Mouse (Mus musculus) cerebellum, postnatal 10 days (tissue): ENCODE measurements at regions not wholly inside any gene's neighbourhood (a gene's known extent, or its start where the extent isn't known, plus 50 kb on each side); places are given as distances from the start of the nearest gene placed in this dataset.

Experiments
- DNase-seq, 2 experiments: peaks; one replicate each; pipeline ENCODE4 v3.0.0; 2021; ENCODE audit warnings: mixed read lengths in 2 of 2

- DNase-seq, result no peak
Observed at GRCm38 (mm10) chr9:94467846-94468245, 70.0 kb downstream of the 1190002N15Rik start.

GRCm38 (mm10) chr9:94456085-94456531 lies 81.8 kb downstream of the 1190002N15Rik start:
- DNase-seq, result peak; percentile 70 to 74

- no peak for DNase-seq
Observed at GRCm38 (mm10) chr9:94455466-94455865, 82.4 kb downstream of the 1190002N15Rik start.

- DNase-seq, result no peak
Observed at GRCm38 (mm10) chr9:94449911-94450310, 88.0 kb downstream of the 1190002N15Rik start.

GRCm38 (mm10) chr9:94446182-94446763 lies 91.6 kb downstream of the 1190002N15Rik start:
- no peak for DNase-seq

- DNase-seq, result no peak
Observed at GRCm38 (mm10) chr9:94444140-94444789, 93.6 kb downstream of the 1190002N15Rik start.

GRCm38 (mm10) chr9:94441393-94441792 lies 96.5 kb downstream of the 1190002N15Rik start:
- DNase-seq, result no peak

- DNase-seq, result no peak
Observed at GRCm38 (mm10) chr9:94433468-94433867, 104.4 kb downstream of the 1190002N15Rik start.

- no peak for DNase-seq
Observed at GRCm38 (mm10) chr9:94432144-94432747, 105.6 kb downstream of the 1190002N15Rik start.

GRCm38 (mm10) chr9:94431540-94431939 lies 106.3 kb downstream of the 1190002N15Rik start:
- no peak for DNase-seq

GRCm38 (mm10) chr9:94430996-94431395 lies 106.9 kb downstream of the 1190002N15Rik start:
- no peak for DNase-seq

- DNase-seq, result no peak
Observed at GRCm38 (mm10) chr9:94426740-94427139, 111.1 kb downstream of the 1190002N15Rik start.

GRCm38 (mm10) chr9:94425804-94426203 lies 112.1 kb downstream of the 1190002N15Rik start:
- no peak for DNase-seq

GRCm38 (mm10) chr9:94424438-94425135 lies 113.3 kb downstream of the 1190002N15Rik start:
- no peak for DNase-seq

GRCm38 (mm10) chr9:94410546-94410945 lies 127.3 kb downstream of the 1190002N15Rik start:
- no peak for DNase-seq

- DNase-seq, result peak; percentile 75 to 86
Observed at GRCm38 (mm10) chr9:94410042-94410441, 127.8 kb downstream of the 1190002N15Rik start.

- DNase-seq, result no peak
Observed at GRCm38 (mm10) chr9:94408635-94409323, 129.1 kb downstream of the 1190002N15Rik start.

- peak; percentile 58 to 74 for DNase-seq
Observed at GRCm38 (mm10) chr9:94407671-94408070, 130.2 kb downstream of the 1190002N15Rik start.

- DNase-seq, result peak; percentile 63 to 69
Observed at GRCm38 (mm10) chr9:94404551-94404950, 133.3 kb downstream of the 1190002N15Rik start.

- DNase-seq, result peak; percentile 83 to 90
Observed at GRCm38 (mm10) chr9:94400596-94400995, 137.3 kb downstream of the 1190002N15Rik start.

GRCm38 (mm10) chr9:94395215-94395614 lies 142.7 kb downstream of the 1190002N15Rik start:
- DNase-seq, result no peak

GRCm38 (mm10) chr9:94386190-94386589 lies 151.7 kb downstream of the 1190002N15Rik start:
- DNase-seq, result no peak

GRCm38 (mm10) chr9:94382293-94382692 lies 155.6 kb downstream of the 1190002N15Rik start:
- DNase-seq, result peak; percentile 77 to 82
